Comparison of ENCODE assay signal across 14 mouse cellular contexts in genomic region chr17:16493951-16494350, GRCm38 (mm10).
"Had no signal": no experiment of that assay in that cellular context is flagged by ENCODE, and none has a peak within 500 bp of the region (broad histone marks: within the 10 kb centered on the region; RNA-seq: fewer than 3 reads in every experiment).

No protein-coding gene starts in this region.

- DNase-seq: kidney, adult 8-10 months; kidney, postnatal 25 days; lung, adult 2 months; lung, postnatal 36 days; right cerebral cortex, postnatal 25 days; thymus, postnatal 4 days had no signal

- ATAC-seq: intestine, postnatal 0 days; lung, postnatal 0 days had no signal

- H3K27me3 ChIP-seq: liver, embryonic 15.5 days; megakaryocyte, embryonic 14.5 days had no signal

- H3K27ac ChIP-seq: left cerebral cortex, adult 2 months; limb, embryonic 10.5 days; liver, embryonic 15.5 days; stomach, postnatal 0 days had no signal

- H3K9ac ChIP-seq: liver, embryonic 15.5 days had no signal

- H3K4me3 ChIP-seq: left cerebral cortex, adult 2 months; limb, embryonic 10.5 days; liver, embryonic 15.5 days; megakaryocyte, embryonic 14.5 days had no signal

- H3K36me3 ChIP-seq: limb, embryonic 10.5 days; liver, embryonic 15.5 days had no signal

- H3K9me3 ChIP-seq: limb, embryonic 10.5 days; liver, embryonic 15.5 days; megakaryocyte, embryonic 14.5 days had no signal

- H3K4me1 ChIP-seq: limb, embryonic 10.5 days; liver, embryonic 15.5 days; megakaryocyte, embryonic 14.5 days had no signal

- H3K4me2 ChIP-seq: liver, embryonic 11.5 days; liver, embryonic 15.5 days had no signal
